Mouse (Mus musculus): Measurements from ENCODE around the gene Emilin2. TPM values are rescaled to one million over a fixed set of nuclear protein-coding genes. Genes with fewer than 3 reads are reported as not detected.

The Emilin2 gene
- total RNA-seq, 4 experiments from 2014 or later, result 4.1 to 8.7 (median 5.4) TPM

GRCm38 (mm10) chr17:71263136-71263535 lies 48.6 kb downstream of the Emilin2 start:
- no peak for DNase-seq

- DNase-seq, result no peak
These were observed 51.1 kb downstream of the Emilin2 start for GRCm38 (mm10) chr17:71260658-71261057.

- DNase-seq, result no peak
These were observed 52.1 kb downstream of the Emilin2 start for GRCm38 (mm10) chr17:71259727-71260126.

DNA sequence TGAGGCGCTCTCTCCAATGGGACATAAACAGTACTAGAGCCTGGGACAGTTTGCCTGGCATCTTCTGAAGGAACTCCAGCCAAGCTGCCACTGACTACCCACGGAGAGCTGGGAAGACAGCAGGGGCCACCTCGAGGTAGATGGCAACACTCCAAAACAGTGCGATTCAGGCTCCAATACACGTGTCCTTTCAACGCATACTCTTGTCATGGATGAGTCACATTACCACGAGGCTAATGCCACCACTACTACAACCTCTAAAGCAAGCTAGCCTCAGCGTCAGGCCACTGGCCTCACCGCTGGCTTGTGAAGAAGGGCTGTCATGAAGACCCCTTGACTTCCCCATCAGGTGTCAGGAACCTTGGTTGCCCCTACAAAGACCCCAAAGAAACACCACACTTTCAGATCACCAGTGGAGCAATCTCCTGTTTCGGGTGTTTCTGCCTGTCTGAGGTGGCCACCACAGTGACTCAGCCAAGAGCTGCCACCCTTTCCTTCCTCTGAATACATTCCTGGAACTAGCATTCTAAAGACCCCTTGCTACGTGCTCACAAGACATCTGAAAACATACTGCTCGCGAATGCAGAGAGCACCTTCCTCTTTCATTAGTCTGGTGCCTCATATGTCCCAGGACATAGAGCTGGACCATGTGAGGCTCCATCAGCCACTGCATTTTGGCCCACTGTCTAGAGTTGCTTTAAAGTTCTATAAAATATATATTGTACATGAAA lies 54.8 kb downstream of the Emilin2 start:
- no peak for DNase-seq

DNA sequence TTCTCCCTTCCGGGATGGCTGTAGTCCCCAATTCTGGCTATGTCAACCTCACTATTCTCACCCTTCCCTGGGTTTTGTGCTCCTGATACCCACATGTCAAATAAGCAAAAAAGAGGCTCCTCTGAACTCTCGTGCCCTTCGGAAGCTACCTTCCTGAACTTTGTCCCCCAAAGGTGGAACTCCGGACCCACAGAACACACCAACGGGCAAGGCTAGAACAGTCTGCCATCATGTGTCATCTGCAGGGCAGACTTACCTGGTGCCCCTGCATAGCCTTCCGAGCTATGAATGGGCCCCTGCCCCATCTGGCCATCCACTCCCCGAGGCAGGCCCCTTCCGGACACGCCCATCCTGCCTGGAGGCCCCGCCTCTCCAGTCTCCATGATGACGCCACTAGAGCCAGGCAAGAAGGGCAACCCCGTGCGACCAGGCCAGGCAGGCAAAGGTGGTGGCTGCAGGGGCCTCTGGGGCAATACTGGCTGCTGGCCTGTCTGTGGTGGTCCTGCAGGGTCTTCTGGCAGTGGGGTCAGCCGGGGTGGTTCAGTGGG lies 55.6 kb downstream of the Emilin2 start:
- DNase-seq, result no peak

- no peak for DNase-seq
These were observed 57.0 kb downstream of the Emilin2 start for GRCm38 (mm10) chr17:71254736-71255135.

DNA sequence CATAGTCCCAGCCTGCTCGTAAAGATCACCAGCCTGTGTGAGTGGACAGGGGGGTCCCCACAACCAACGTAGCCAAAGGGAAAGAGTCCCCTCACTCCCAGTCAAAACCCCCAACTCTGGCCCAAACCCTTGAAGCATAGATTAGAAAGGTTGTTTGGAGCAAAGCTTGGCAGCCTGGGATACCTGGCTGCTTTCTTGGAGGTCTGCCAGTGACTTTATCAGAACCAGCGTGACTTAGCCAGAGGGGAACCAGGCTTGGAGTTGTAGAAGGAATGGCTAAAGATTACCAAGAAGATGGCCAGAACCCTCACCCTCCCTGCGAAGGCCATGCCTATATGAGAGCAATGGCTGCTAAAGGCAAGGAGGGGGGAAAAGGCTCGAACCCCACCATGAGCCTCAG lies 57.7 kb downstream of the Emilin2 start:
- no peak for DNase-seq

GRCm38 (mm10) chr17:71253391-71253790 lies 58.4 kb downstream of the Emilin2 start:
- DNase-seq, result no peak

GRCm38 (mm10) chr17:71252101-71252500 lies 59.7 kb downstream of the Emilin2 start:
- DNase-seq, result no peak

GRCm38 (mm10) chr17:71251601-71252001 lies 60.2 kb downstream of the Emilin2 start:
- DNase-seq, result no peak

GRCm38 (mm10) chr17:71250819-71251600 lies 60.8 kb downstream of the Emilin2 start:
- peak; percentile 82 for DNase-seq

GRCm38 (mm10) chr17:71250046-71250445 lies 61.7 kb downstream of the Emilin2 start:
- no peak for DNase-seq

GRCm38 (mm10) chr17:71248963-71249362 lies 62.8 kb downstream of the Emilin2 start:
- no peak for DNase-seq

- no peak for DNase-seq
These were observed 65.8 kb downstream of the Emilin2 start for GRCm38 (mm10) chr17:71246022-71246421.

GRCm38 (mm10) chr17:71245133-71245532 lies 66.6 kb downstream of the Emilin2 start:
- DNase-seq, result no peak

- no peak for DNase-seq
These were observed 69.1 kb downstream of the Emilin2 start for GRCm38 (mm10) chr17:71242666-71243065.

GRCm38 (mm10) chr17:71240811-71241210 lies 71.0 kb downstream of the Emilin2 start:
- no peak for DNase-seq

- DNase-seq, result no peak
These were observed 73.3 kb downstream of the Emilin2 start for GRCm38 (mm10) chr17:71238494-71238893.

DNA sequence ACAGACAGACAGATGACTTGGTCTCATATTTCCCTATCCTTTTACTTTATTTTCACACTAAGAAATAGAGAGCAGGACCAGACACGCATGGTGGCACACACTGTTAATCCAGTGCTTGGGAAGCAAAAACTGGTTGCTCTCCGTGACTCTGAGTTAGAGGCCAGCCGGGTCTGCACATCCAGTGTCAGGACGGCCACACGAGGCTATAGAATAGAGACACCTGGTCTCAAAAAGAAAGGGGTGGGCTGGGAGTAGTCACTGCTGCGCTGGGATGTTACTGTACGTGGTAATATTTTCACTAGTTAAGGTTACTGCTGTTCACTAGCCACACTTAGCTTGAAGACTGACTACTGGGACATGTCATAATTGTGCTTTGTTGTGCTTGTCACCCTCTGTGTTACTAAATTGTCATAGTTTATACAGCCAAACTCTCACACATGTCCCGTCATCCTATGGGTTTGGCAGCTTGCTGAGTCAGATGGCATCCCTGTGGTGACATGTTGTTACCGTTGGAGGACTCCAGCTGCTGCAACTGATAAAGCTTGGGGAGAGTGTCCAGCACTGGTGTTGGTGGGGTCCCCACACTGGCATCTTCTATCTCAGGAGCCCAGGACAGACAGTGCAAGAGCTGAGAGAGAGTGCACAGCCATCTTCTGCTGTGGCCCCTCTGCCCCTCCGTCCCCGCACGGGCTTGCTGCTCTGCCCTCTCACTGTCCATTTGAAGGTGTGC lies 76.4 kb downstream of the Emilin2 start:
- DNase-seq, result no peak

GRCm38 (mm10) chr17:71234041-71234594 lies 77.7 kb downstream of the Emilin2 start:
- DNase-seq, result no peak

DNA sequence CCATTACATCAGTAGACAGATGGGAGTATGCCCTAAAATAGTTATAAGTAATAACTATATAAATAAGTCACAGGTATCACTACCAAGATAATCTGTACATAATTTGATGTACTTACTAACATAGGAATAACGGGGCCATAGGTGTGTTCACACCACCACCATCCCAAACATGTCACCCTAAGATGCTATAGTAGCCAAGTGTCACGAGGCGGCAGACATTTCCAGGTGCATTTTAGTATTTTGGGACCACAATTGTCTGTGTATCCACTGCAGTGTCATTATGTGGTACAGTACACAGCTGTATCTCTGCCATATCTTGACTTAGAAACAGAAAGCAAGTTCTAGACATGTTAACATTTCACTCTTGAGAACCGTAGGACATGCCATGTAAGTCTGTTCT lies 78.6 kb downstream of the Emilin2 start:
- no peak for DNase-seq

- no peak for DNase-seq
These were observed 79.8 kb downstream of the Emilin2 start for GRCm38 (mm10) chr17:71231998-71232397.
